In the genomic region with DNA sequence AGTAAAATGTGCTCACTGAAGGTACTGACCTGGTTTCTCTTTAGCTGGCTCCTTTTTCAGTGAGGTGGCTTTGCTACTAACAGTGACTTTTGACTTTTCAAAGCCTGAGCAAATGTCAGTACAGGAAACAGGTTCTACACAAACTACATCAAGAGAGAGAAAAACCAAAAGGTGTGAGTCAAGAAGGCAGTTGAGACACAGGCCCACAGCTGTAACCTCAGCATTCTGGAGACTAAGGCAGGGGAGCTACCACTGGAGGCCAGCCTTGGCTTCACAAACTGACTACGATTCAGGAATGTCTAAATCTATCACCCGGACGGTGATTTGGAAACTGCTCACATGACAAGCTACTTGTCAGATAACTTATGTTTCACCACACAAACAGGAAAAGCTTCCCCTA, we compare ENCODE assay signal across 37 mouse cellular contexts. TPM values are rescaled to one million over a fixed set of nuclear protein-coding genes. Genes with fewer than 3 reads are reported as not detected.
DNase-seq lines count a peak whose midpoint lies in the region; ATAC-seq and TF ChIP-seq lines count a peak whose summit lies in the region.
"Had no signal": no experiment of that assay in that cellular context is flagged by ENCODE, and none has a peak within 500 bp of the region (broad histone marks: within the 10 kb centered on the region; RNA-seq: fewer than 3 reads in every experiment).

No protein-coding gene starts in this region.

- H3K27ac ChIP-seq in gastrocnemius, adult 2 months: peak overlapping the region; percentile 16; the same call in 1 of the 2 replicates
- H3K27ac ChIP-seq in forebrain, embryonic 15.5 days (replicated peaks): no peak overlapping the region
- H3K27ac ChIP-seq: embryonic facial prominence, embryonic 13.5 days; forebrain, embryonic 10.5 days; hindbrain, embryonic 13.5 days; left cerebral cortex, adult 2 months; limb, embryonic 12.5 days; lung, embryonic 15.5 days; neural tube, embryonic 15.5 days; stomach, postnatal 0 days had no signal

- intact Hi-C loops in gastrocnemius, adult 2 months (cut with DNase I): no loop called here

- no peak overlapping the region for H3K4me2 ChIP-seq in forebrain, embryonic 15.5 days (replicated peaks)
- H3K4me2 ChIP-seq: embryonic facial prominence, embryonic 13.5 days; heart, embryonic 11.5 days; hindbrain, embryonic 13.5 days; limb, embryonic 12.5 days; lung, embryonic 15.5 days; midbrain, embryonic 12.5 days; neural tube, embryonic 15.5 days had no signal

- H3K36me3 ChIP-seq in forebrain, embryonic 15.5 days: peaks cover 70% of the 10 kb centered on the region

- no peak for TF ChIP-seq CTCF in gastrocnemius, adult 2 months (IDR thresholded peaks at IDR 0.05)

- H3K9me3 ChIP-seq in forebrain, embryonic 15.5 days: no peaks in the 10 kb centered on the region
- H3K9me3 ChIP-seq: embryonic facial prominence, embryonic 13.5 days; forebrain, embryonic 10.5 days; hindbrain, embryonic 13.5 days; limb, embryonic 12.5 days; lung, embryonic 15.5 days; megakaryocyte, embryonic 14.5 days; midbrain, embryonic 12.5 days; neural tube, embryonic 15.5 days had no signal

- H3K27me3 ChIP-seq in forebrain, embryonic 15.5 days: no peaks in the 10 kb centered on the region
- H3K27me3 ChIP-seq: embryonic facial prominence, embryonic 13.5 days; hindbrain, embryonic 13.5 days; limb, embryonic 12.5 days; lung, embryonic 15.5 days; megakaryocyte, embryonic 14.5 days; midbrain, embryonic 12.5 days; neural tube, embryonic 15.5 days had no signal

- ATAC-seq in CD4-positive, CD25-positive, alpha-beta regulatory T cell, adult 4 months: peak; percentile 63
- no peak for ATAC-seq in forebrain, embryonic 15.5 days (replicated peaks)
- ATAC-seq in monocyte, adult 5-6 weeks (replicated peaks; ENCODE audit: insufficient number of reproducible peaks, low FRiP score, low TSS enrichment, poor library complexity, severe bottlenecking): no peak
- ATAC-seq: forebrain, postnatal 0 days had no signal

- no peaks in the 10 kb centered on the region for H3K4me1 ChIP-seq in forebrain, embryonic 15.5 days
- H3K4me1 ChIP-seq: embryonic facial prominence, embryonic 13.5 days; forebrain, embryonic 10.5 days; hindbrain, embryonic 13.5 days; limb, embryonic 12.5 days; lung, embryonic 15.5 days; midbrain, embryonic 12.5 days; neural tube, embryonic 15.5 days had no signal

- WGBS in forebrain, embryonic 15.5 days: 97% methylated on average over 3 of the region's 3 CpGs

- no peak overlapping the region for H3K9ac ChIP-seq in forebrain, embryonic 15.5 days (replicated peaks)
- H3K9ac ChIP-seq: embryonic facial prominence, embryonic 13.5 days; forebrain, postnatal 0 days; hindbrain, embryonic 13.5 days; limb, embryonic 12.5 days; lung, embryonic 15.5 days; midbrain, embryonic 12.5 days; neural tube, embryonic 15.5 days had no signal

- no peak overlapping the region for H3K4me3 ChIP-seq in gastrocnemius, adult 2 months
- H3K4me3 ChIP-seq in forebrain, embryonic 15.5 days: no peak overlapping the region
- H3K4me3 ChIP-seq: embryonic facial prominence, embryonic 13.5 days; forebrain, embryonic 10.5 days; hindbrain, embryonic 13.5 days; left cerebral cortex, adult 2 months; limb, embryonic 12.5 days; lung, embryonic 15.5 days; megakaryocyte, embryonic 14.5 days; midbrain, embryonic 12.5 days; neural tube, embryonic 15.5 days had no signal

- DNase-seq in gastrocnemius, adult 2 months: no peak
- no peak for DNase-seq in gastrocnemius, adult 8-10 months (ENCODE audit: low spot score in 2 of 2)
- peak; percentile 68 for DNase-seq in naive thymus-derived CD4-positive, alpha-beta T cell, adult 2 months (ENCODE audit: low read depth)
- peak; percentile 54 for DNase-seq in thymus, postnatal 14 days
- no peak for DNase-seq in ovary, postnatal 10 days (ENCODE audit: low spot score)
- DNase-seq: adrenal gland, postnatal 36 days; cerebellum, adult 2 months; cerebellum, postnatal 36 days; forebrain, postnatal 0 days; gastrocnemius, postnatal 14 days; heart, postnatal 4 days; kidney, adult 11 months; kidney, postnatal 14 days; lung, postnatal 4 days; right cerebral cortex, postnatal 25 days had no signal

RNA-seq across cellular contexts. Expression of a gene that starts 28.9 kb away (rescaled TPM):
- total RNA-seq in gastrocnemius, adult 2 months (2021): 10 to 100 TPM in 1 of 2 experiments, 1 to 10 TPM in 1; 8.7 to 10.9 TPM
- 10 to 100 TPM in 2 of 4 experiments, 1 to 10 TPM in 2; 9.0 to 11.3 (median 10.1) TPM for total RNA-seq in gastrocnemius, adult 8-10 months (2022)
- polyA plus RNA-seq in CD4-positive, CD25-positive, alpha-beta regulatory T cell, adult 4 months (2017; shearing (Covaris generic)): 1 to 10 TPM; 6.5 to 7.8 TPM
- 12.7 and 15.9 TPM in 2 replicates for polyA plus RNA-seq in forebrain, embryonic 15.5 days (2015; fragmentation: Nextera tagmentation; extraction: Ambion mirVana)
- total RNA-seq in monocyte, adult 5-6 weeks (2017): 7.1 to 12.0 TPM (median 7.2 TPM) in 3 replicates

RNA-seq across cellular contexts. Expression of a gene that starts 32.0 kb away (rescaled TPM):
- total RNA-seq in gastrocnemius, adult 2 months (2021): 10 to 100 TPM; 35.6 to 45.8 TPM
- 10 to 100 TPM; 33.9 to 39.7 (median 37.6) TPM for total RNA-seq in gastrocnemius, adult 8-10 months (2022)
- polyA plus RNA-seq in CD4-positive, CD25-positive, alpha-beta regulatory T cell, adult 4 months (2017; shearing (Covaris generic)): 10 to 100 TPM; 66.8 to 74.2 TPM
- polyA plus RNA-seq in forebrain, embryonic 15.5 days (2015; fragmentation: Nextera tagmentation; extraction: Ambion mirVana): 106 and 107 TPM in 2 replicates
- total RNA-seq in monocyte, adult 5-6 weeks (2017): 19.8 to 46.1 TPM (median 30.4 TPM) in 3 replicates

RNA-seq across cellular contexts. Expression of a gene that starts 35.5 kb away (rescaled TPM):
- total RNA-seq in gastrocnemius, adult 2 months (2021): 10 to 100 TPM; 28.4 to 38.0 TPM
- 10 to 100 TPM; 30.3 to 36.8 (median 32.5) TPM for total RNA-seq in gastrocnemius, adult 8-10 months (2022)
- polyA plus RNA-seq in CD4-positive, CD25-positive, alpha-beta regulatory T cell, adult 4 months (2017; shearing (Covaris generic)): 10 to 100 TPM; 89.2 to 97.8 TPM
- 147 TPM in 2 replicates for polyA plus RNA-seq in forebrain, embryonic 15.5 days (2015; fragmentation: Nextera tagmentation; extraction: Ambion mirVana)
- total RNA-seq in monocyte, adult 5-6 weeks (2017): 84.4 to 93.8 TPM (median 89.2 TPM) in 3 replicates

RNA-seq across cellular contexts. Expression of a gene that starts 46.5 kb away (rescaled TPM):
- not detected for total RNA-seq in gastrocnemius, adult 2 months (2021)
- not detected for total RNA-seq in gastrocnemius, adult 8-10 months (2022)
- under 1 TPM; 0.38 to 0.71 TPM for polyA plus RNA-seq in CD4-positive, CD25-positive, alpha-beta regulatory T cell, adult 4 months (2017; shearing (Covaris generic))
- polyA plus RNA-seq in forebrain, embryonic 15.5 days (2015; fragmentation: Nextera tagmentation; extraction: Ambion mirVana): not detected in 2 replicates
- not detected in 3 replicates for total RNA-seq in monocyte, adult 5-6 weeks (2017)
- total RNA-seq: forebrain, postnatal 0 days; gastrocnemius, postnatal 14 days; heart, postnatal 4 days; layer of hippocampus, adult 18-20 months; layer of hippocampus, postnatal 10 days; left cerebral cortex, adult 2 months; left cerebral cortex, postnatal 25 days; liver, adult 2 months; midbrain, postnatal 0 days had no signal
- polyA plus RNA-seq: cerebellum, adult 2 months; embryonic facial prominence, embryonic 13.5 days; forebrain, embryonic 10.5 days; forebrain, postnatal 0 days; heart, embryonic 11.5 days; heart, embryonic 16.5 days; kidney, embryonic 14.5 days; limb, embryonic 12.5 days; liver, embryonic 16.5 days; lung, embryonic 15.5 days; midbrain, embryonic 12.5 days; midbrain, postnatal 0 days; neural tube, embryonic 15.5 days; stomach, postnatal 0 days had no signal

RNA-seq across cellular contexts. Expression of a gene that starts 59.9 kb away (rescaled TPM):
- total RNA-seq in gastrocnemius, adult 2 months (2021): 1 to 10 TPM; 6.5 to 9.7 TPM
- 1 to 10 TPM; 7.9 to 9.9 (median 8.3) TPM for total RNA-seq in gastrocnemius, adult 8-10 months (2022)
- polyA plus RNA-seq in CD4-positive, CD25-positive, alpha-beta regulatory T cell, adult 4 months (2017; shearing (Covaris generic)): 100 to 1,000 TPM; 433 to 495 TPM
- polyA plus RNA-seq in forebrain, embryonic 15.5 days (2015; fragmentation: Nextera tagmentation; extraction: Ambion mirVana): 1.3 and 1.5 TPM in 2 replicates
- total RNA-seq in monocyte, adult 5-6 weeks (2017): 18.7 to 31.1 TPM (median 19.5 TPM) in 3 replicates

Comparison
In these comparisons a context has a peak if more than half of its experiments do, and no peak if none do; other contexts are left out.
1. DNase-seq: peak in naive thymus-derived CD4-positive, alpha-beta T cell, adult 2 months (single experiment) and thymus, postnatal 14 days (single experiment); none in gastrocnemius, adult 2 months (single experiment), gastrocnemius, adult 8-10 months (0 of 2) and ovary, postnatal 10 days (single experiment).